Mouse (Mus musculus) small intestine, adult 2 months (tissue): ENCODE measurements around the gene Mettl27.

Experiments used
- CTCF ChIP-seq: fragments of 200-500 bp; IDR thresholded peaks from 2 replicates; pipeline ENCODE4 v1.5.1; 2012; ENCODE audit warnings: low read depth, mild to moderate bottlenecking, control low read depth, inconsistent platforms, low read length, moderate library complexity, mixed read lengths; ENCODE audit not compliant: insufficient replicate concordance, insufficient read length; ENCODE audit errors: extremely low read depth
- POLR2A ChIP-seq: fragments of 200-500 bp; IDR thresholded peaks from 2 replicates; pipeline ENCODE4 v1.6.1; 2012; ENCODE audit warnings: low read depth, mild to moderate bottlenecking, control low read depth, inconsistent platforms, low read length, moderate library complexity

DNA sequence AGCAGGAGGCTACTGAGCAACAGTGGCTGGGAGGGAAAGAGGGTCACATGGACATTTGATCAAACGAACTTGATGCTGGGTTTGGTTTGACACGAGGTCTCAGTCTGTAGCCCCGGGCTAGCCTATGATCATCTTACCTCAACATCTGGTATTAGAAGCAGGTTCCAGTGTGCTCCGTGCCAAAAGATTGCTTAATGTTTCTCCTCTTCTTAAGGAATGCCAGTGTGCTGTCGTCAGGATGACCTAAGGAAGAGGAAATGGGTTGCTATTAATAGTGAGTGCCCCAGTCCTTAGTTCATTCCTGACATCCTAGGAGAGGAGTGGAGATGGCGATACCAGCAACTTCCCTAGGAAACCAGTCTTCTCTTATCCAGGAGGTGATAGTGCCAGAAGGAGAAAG lies 57.6 kb downstream of the Mettl27 start:
- TF ChIP-seq POLR2A (no peak), CTCF (no peak)
